Mouse (Mus musculus): ENCODE measurements around the gene Tacc2. TPM values are rescaled to one million over a fixed set of nuclear protein-coding genes. Genes with fewer than 3 reads are reported as not detected.

Tacc2 gene
- total and polyA plus RNA-seq, 3 experiments: 3.5 to 21.5 TPM; not detected in 1

DNA sequence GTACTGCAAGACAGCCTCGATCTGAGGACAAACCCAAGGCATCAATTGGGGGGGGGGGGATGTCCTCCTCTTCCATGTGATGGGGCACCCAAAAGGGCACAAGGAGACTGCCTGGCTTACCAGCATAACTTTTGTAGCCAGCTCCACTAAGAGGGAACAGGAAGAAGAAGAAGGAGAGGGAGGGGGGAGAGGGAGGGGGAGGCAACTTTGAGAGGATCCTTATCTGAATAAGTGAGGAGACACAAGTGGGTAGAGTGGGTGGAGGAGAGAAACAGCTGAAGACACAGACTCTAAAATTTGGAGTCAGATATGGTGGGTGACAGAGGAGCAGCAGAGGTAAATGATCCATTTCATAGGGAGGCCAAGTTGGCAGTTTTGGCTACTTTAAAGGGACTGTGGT, 16.3 kb upstream of the Tacc2 start:
- Histone ChIP-seq H3K4me3 (ENCODE audit: control insufficient read depth in 1 of 2, insufficient read depth in 1 of 2, low read depth in 2 of 2, low read length in 2 of 2) (0 out of 4 replicates have a peak overlapping the region, but pooled peaks of 1 of the 2 experiments have one; percentile 16), H3K27ac (ENCODE audit: control insufficient read depth, low read depth, low read length) (peak overlapping the region; percentile 32), H3K36me3 (ENCODE audit: control insufficient read depth in 1 of 2, insufficient read depth in 2 of 2, low read length in 2 of 2) (peaks cover 0 to 36% of the 10 kb centered on the region in 2 experiments; a peak in 2 of 4 replicates), H3K27me3 (ENCODE audit: control insufficient read depth in 1 of 2, insufficient read depth in 2 of 2, low read length in 2 of 2) (no peaks in the 10 kb centered on the region), H3K9me3 (replicated peaks; ENCODE audit: insufficient read depth, low read length) (no peaks in the 10 kb centered on the region), H3K9ac (ENCODE audit: control insufficient read depth, low read depth, low read length, poor library complexity, severe bottlenecking) (peak overlapping the region; percentile 35), H3K4me1 (ENCODE audit: control insufficient read depth in 1 of 2, insufficient read depth in 2 of 2, low read length in 2 of 2) (peaks cover 19 to 46% of the 10 kb centered on the region in 2 experiments), H3K79me2 (ENCODE audit: control insufficient read depth, insufficient read depth, low read length, poor library complexity) (no peaks in the 10 kb centered on the region)
- TF ChIP-seq ZMIZ1 (IDR thresholded peaks at IDR 0.05; ENCODE audit: low read depth, low read length) (no peak), BHLHE40 (IDR thresholded peaks at IDR 0.05; ENCODE audit: borderline replicate concordance, low read depth, low read length) (no peak), MXI1 (IDR thresholded peaks at IDR 0.05; ENCODE audit: low read depth, low read length) (no peak; the same call in 1 of the 2 replicates), EP300 (IDR thresholded peaks at IDR 0.05; ENCODE audit: low read depth in 1 of 2, low read length in 2 of 2) (peak; percentile 31 to 57; a peak in 2 of 4 replicates), MAZ (IDR thresholded peaks at IDR 0.05; ENCODE audit: low read depth, low read length) (peak; percentile 99), POLR2A (IDR thresholded peaks at IDR 0.05; ENCODE audit: control insufficient read depth in 1 of 2, insufficient read depth in 1 of 2, low read depth in 1 of 2, low read length in 2 of 2, poor library complexity in 1 of 2) (no peak; a peak in 1 of 4 replicates), USF2 (IDR thresholded peaks at IDR 0.05; ENCODE audit: borderline replicate concordance in 1 of 2, insufficient read depth in 1 of 2, low read depth in 1 of 2, low read length in 2 of 2) (no peak), ETS1 (IDR thresholded peaks at IDR 0.05; ENCODE audit: low read depth, low read length) (peak; percentile 80), MEF2A (IDR thresholded peaks at IDR 0.05; ENCODE audit: extremely low read depth, insufficient replicate concordance, low read depth, low read length, poor library complexity, severe bottlenecking) (no peak), UBTF (IDR thresholded peaks at IDR 0.05; ENCODE audit: borderline replicate concordance, insufficient read depth, low read depth, low read length) (no peak), ZC3H11A (IDR thresholded peaks at IDR 0.05; ENCODE audit: low read depth, low read length) (no peak), ZNF384 (IDR thresholded peaks at IDR 0.05; ENCODE audit: low read depth, low read length) (no peak), MAX (IDR thresholded peaks at IDR 0.05; ENCODE audit: low read length) (no peak), RCOR1 (IDR thresholded peaks at IDR 0.05; ENCODE audit: low read depth, low read length) (no peak), MYC (IDR thresholded peaks at IDR 0.05; ENCODE audit: low read depth, low read length) (0 out of 2 replicates have a peak, but pooled peaks have one; percentile 30), GATA1 (IDR thresholded peaks at IDR 0.05; ENCODE audit: low read depth, low read length) (peak; percentile 66; the same call in 1 of the 2 replicates), MYB (IDR thresholded peaks at IDR 0.05; ENCODE audit: low read depth, low read length) (no peak), USF1 (IDR thresholded peaks at IDR 0.05; ENCODE audit: low read depth, low read length) (no peak), SIN3A (IDR thresholded peaks at IDR 0.05; ENCODE audit: low read length) (peak; percentile 29; the same call in 1 of the 2 replicates), NRF1 (IDR thresholded peaks at IDR 0.05; ENCODE audit: insufficient read depth, low read depth, low read length, poor library complexity, severe bottlenecking) (no peak), CHD2 (IDR thresholded peaks at IDR 0.05; ENCODE audit: low read length) (no peak), KAT2A (conservative IDR thresholded peaks at IDR 0.05; ENCODE audit: low read depth, low read length) (no peak), ZKSCAN1 (IDR thresholded peaks at IDR 0.05; ENCODE audit: low read depth, low read length) (no peak), NELFE (IDR thresholded peaks at IDR 0.05; ENCODE audit: low read depth, low read length) (no peak), MAFK (IDR thresholded peaks at IDR 0.05; ENCODE audit: borderline replicate concordance, low read depth, low read length) (no peak), ELF1 (IDR thresholded peaks at IDR 0.05; ENCODE audit: low read depth, low read length) (peak; percentile 63), POLR2AphosphoS5 (IDR thresholded peaks at IDR 0.05; ENCODE audit: borderline replicate concordance, low read depth, low read length) (no peak), RAD21 (IDR thresholded peaks at IDR 0.05; ENCODE audit: low read depth, low read length) (no peak), E2F4 (IDR thresholded peaks at IDR 0.05; ENCODE audit: borderline replicate concordance, low read depth, low read length) (no peak), HCFC1 (IDR thresholded peaks at IDR 0.05; ENCODE audit: low read depth, low read length) (no peak), CTCF (IDR thresholded peaks at IDR 0.05 in 2 of 3, conservative IDR thresholded peaks at IDR 0.05 in 1 of 3; ENCODE audit: control insufficient read depth in 1 of 3, insufficient read depth in 1 of 3, low read depth in 2 of 3, low read length in 3 of 3, poor library complexity in 1 of 3, severe bottlenecking in 1 of 3) (no peak), POLR2AphosphoS2 (IDR thresholded peaks at IDR 0.05; ENCODE audit: low read length) (no peak), JUND (IDR thresholded peaks at IDR 0.05; ENCODE audit: low read depth, low read length) (no peak)
- peak; percentile 76 for DNase-seq (ENCODE audit: low read depth, low spot score)
